Mouse (Mus musculus) embryonic facial prominence, embryonic 14.5 days (tissue): ENCODE measurements around the gene Gm9837. TPM values are rescaled to one million over a fixed set of nuclear protein-coding genes. Genes with fewer than 3 reads are reported as not detected.

Experiments used
- ATAC-seq: fragments of 200-750 bp; cut with Nextera tagmentation; 2 replicates; pipeline ENCODE4 v1.8.0; 2017; ENCODE audit warnings: low read depth, moderate number of reproducible peaks, moderate TSS enrichment
- DNase-seq: peaks from one replicate; pipeline ENCODE4 v3.0.0-alpha.2; 2015; ENCODE audit warnings: low spot score
- H3K27ac ChIP-seq: fragments of 300-500 bp; sonication (generic); replicated peaks from 2 replicates; pipeline ENCODE4 v1.5.1; 2014; ENCODE audit warnings: low read depth, mild to moderate bottlenecking, low read length, moderate library complexity
- H3K27me3 ChIP-seq: fragments of 300-500 bp; sonication (generic); replicated peaks from 2 replicates; pipeline ENCODE4 v1.6.1; 2014; ENCODE audit warnings: low read length; ENCODE audit not compliant: control insufficient read depth, insufficient read depth
- H3K36me3 ChIP-seq: fragments of 300-500 bp; sonication (generic); 2 replicates; pipeline ENCODE4 v1.6.1; 2014; ENCODE audit warnings: low read length, mixed read lengths; ENCODE audit not compliant: control insufficient read depth, insufficient read depth
- H3K4me1 ChIP-seq: fragments of 300-500 bp; sonication (generic); 2 replicates; pipeline ENCODE4 v1.6.1; 2014; ENCODE audit warnings: antibody characterized with exemption, low read length; ENCODE audit not compliant: control insufficient read depth, insufficient read depth
- H3K4me2 ChIP-seq: fragments of 300-500 bp; sonication (generic); 2 replicates; pipeline ENCODE4 v1.6.1; 2014; ENCODE audit warnings: low read depth, mild to moderate bottlenecking, low read length, moderate library complexity, mixed read lengths
- H3K4me3 ChIP-seq: fragments of 300-500 bp; sonication (generic); 2 replicates; pipeline ENCODE4 v1.5.1; 2014; ENCODE audit warnings: low read depth, mild to moderate bottlenecking, low read length
- H3K9ac ChIP-seq: fragments of 300-500 bp; sonication (generic); 2 replicates; pipeline ENCODE4 v1.6.1; 2014; ENCODE audit warnings: low read depth, mild to moderate bottlenecking, low read length, moderate library complexity, mixed read lengths
- H3K9me3 ChIP-seq: fragments of 300-500 bp; sonication (generic); 2 replicates; pipeline ENCODE4 v1.6.1; 2016; ENCODE audit warnings: low read length; ENCODE audit not compliant: control insufficient read depth
- WGBS: fragments of 180-500 bp; shearing (Covaris S2); extraction: QIAGEN DNeasy Blood & Tissue Kit; methylation state at CpG from one replicate; pipeline ENCODE4 v1.1.7; 2014; 5-methylcytosine and 5-hydroxymethylcytosine counted together
- polyA plus RNA-seq: library from polyadenylated mRNA; unstranded; fragments of >200 nt; fragmentation: Nextera tagmentation; extraction: Ambion mirVana; gene quantifications from 2 replicates; pipeline ENCODE4 v1.2.1, GENCODE M21; 2014

Gene Gm9837
- polyA plus RNA-seq, 1 experiment from 2014 or later = not detected

- DNase-seq = peak; percentile 83
- peaks cover 33% of the 10 kb centered on the region for H3K4me1 ChIP-seq
- no peak overlapping the region for H3K27ac ChIP-seq
- 0 out of 2 replicates have a peak, but pooled peaks cover 4% of the 10 kb centered on the region for H3K36me3 ChIP-seq
- peaks cover 72% of the 10 kb centered on the region for H3K27me3 ChIP-seq
- ATAC-seq = peak; percentile 60
- WGBS = 8% methylated on average over 38 of the region's 40 CpGs
- H3K9me3 ChIP-seq = no peaks in the 10 kb centered on the region
- H3K9ac ChIP-seq = peak overlapping the region; percentile 62
- peak overlapping the region; percentile 37 for H3K4me3 ChIP-seq
- peak overlapping the region; percentile 61 for H3K4me2 ChIP-seq
These were observed 3.9 kb downstream of the Gm9837 start for GRCm38 (mm10) chr11:53466231-53466971.

- no peak overlapping the region for H3K27ac ChIP-seq
- 0 out of 2 replicates have a peak, but pooled peaks cover 4% of the 10 kb centered on the region for H3K36me3 ChIP-seq
- H3K9me3 ChIP-seq = no peaks in the 10 kb centered on the region
- H3K4me3 ChIP-seq = peak overlapping the region; percentile 44
- H3K27me3 ChIP-seq = peaks cover 63% of the 10 kb centered on the region
- DNase-seq (peak; percentile 42), ATAC-seq (no peak)
- peaks cover 20% of the 10 kb centered on the region; the same call in 1 of the 2 replicates for H3K4me1 ChIP-seq
- WGBS = 12% methylated on average over 30 of the region's 55 CpGs
- H3K4me2 ChIP-seq = peak overlapping the region; percentile 80
- peak overlapping the region; percentile 58 for H3K9ac ChIP-seq
These were observed 6.5 kb downstream of the Gm9837 start for GRCm38 (mm10) chr11:53463551-53464424.

GRCm38 (mm10) chr11:53461727-53462126 lies 8.6 kb downstream of the Gm9837 start:
- Histone ChIP-seq H3K4me2 (no peak overlapping the region), H3K27me3 (peaks cover 61% of the 10 kb centered on the region), H3K9me3 (no peaks in the 10 kb centered on the region), H3K27ac (no peak overlapping the region), H3K4me1 (peaks cover 19% of the 10 kb centered on the region), H3K9ac (no peak overlapping the region), H3K4me3 (no peak overlapping the region), H3K36me3 (0 out of 2 replicates have a peak, but pooled peaks cover 4% of the 10 kb centered on the region)
- WGBS = 20% methylated on average over 5 of the region's 5 CpGs
- DNase-seq (peak; percentile 16), ATAC-seq (peak; percentile 35; the same call in 1 of the 2 replicates)

- WGBS = 85% methylated on average over 3 of the region's 3 CpGs
- H3K4me3 ChIP-seq = no peak overlapping the region
- no peak for ATAC-seq
- peaks cover 46% of the 10 kb centered on the region for H3K27me3 ChIP-seq
- no peak overlapping the region for H3K4me2 ChIP-seq
- DNase-seq = no peak
- H3K4me1 ChIP-seq = peaks cover 16% of the 10 kb centered on the region
- no peak overlapping the region for H3K9ac ChIP-seq
- H3K27ac ChIP-seq = no peak overlapping the region
- H3K9me3 ChIP-seq = no peaks in the 10 kb centered on the region
- H3K36me3 ChIP-seq = 0 out of 2 replicates have a peak, but pooled peaks cover 4% of the 10 kb centered on the region
These were observed 10.1 kb downstream of the Gm9837 start for GRCm38 (mm10) chr11:53460192-53460591.

GRCm38 (mm10) chr11:53458996-53459395 lies 11.3 kb downstream of the Gm9837 start:
- DNase-seq = no peak
- Histone ChIP-seq H3K4me3 (no peak overlapping the region), H3K9ac (no peak overlapping the region), H3K4me1 (peaks cover 15% of the 10 kb centered on the region), H3K9me3 (no peaks in the 10 kb centered on the region), H3K27ac (no peak overlapping the region), H3K36me3 (no peaks in the 10 kb centered on the region), H3K27me3 (peaks cover 34% of the 10 kb centered on the region), H3K4me2 (no peak overlapping the region)
- no peak for ATAC-seq
- 62% methylated on average over 3 of the region's 3 CpGs for WGBS

GRCm38 (mm10) chr11:53457372-53457954 lies 12.8 kb downstream of the Gm9837 start:
- peak overlapping the region; percentile 89 for H3K4me2 ChIP-seq
- DNase-seq (no peak), ATAC-seq (peak; percentile 17; the same call in 1 of the 2 replicates)
- H3K27me3 ChIP-seq = peaks cover 19% of the 10 kb centered on the region
- peaks cover 4% of the 10 kb centered on the region for H3K4me1 ChIP-seq
- peak overlapping the region; percentile 76 for H3K9ac ChIP-seq
- H3K4me3 ChIP-seq = peak overlapping the region; percentile 60
- H3K27ac ChIP-seq = no peak overlapping the region
- H3K9me3 ChIP-seq = no peaks in the 10 kb centered on the region
- 8% methylated on average over 19 of the region's 29 CpGs for WGBS
- H3K36me3 ChIP-seq = no peaks in the 10 kb centered on the region

- H3K27me3 ChIP-seq = peaks cover 12% of the 10 kb centered on the region; the same call in 1 of the 2 replicates
- peaks cover 4% of the 10 kb centered on the region for H3K4me1 ChIP-seq
- H3K4me3 ChIP-seq = peak within 1 kb of the TSS; percentile 60
- 7% methylated on average over 18 of the region's 42 CpGs for WGBS
- H3K9ac ChIP-seq = peak within 1 kb of the TSS; percentile 76
- ATAC-seq = peak; percentile 92
- H3K36me3 ChIP-seq = no peaks in the 10 kb centered on the region
- no peak within 1 kb of the TSS for H3K27ac ChIP-seq
- no peaks in the 10 kb centered on the region for H3K9me3 ChIP-seq
- peak; percentile 73 for DNase-seq
- peak within 1 kb of the TSS; percentile 89 for H3K4me2 ChIP-seq
These were observed 13.6 kb downstream of the Gm9837 start, which contains the start of the genes Gm10447 and Shroom1 for GRCm38 (mm10) chr11:53456474-53457371. TSS of gene Gm10447 (minus strand) at chr11:53457110. TSS of gene Shroom1 (plus strand) at chr11:53457205.
